Mouse (Mus musculus) heart, embryonic 13.5 days (tissue): ENCODE measurements around the gene Pwwp2b. TPM values are rescaled to one million over a fixed set of nuclear protein-coding genes. Genes with fewer than 3 reads are reported as not detected.

ENCODE experiments used
- ATAC-seq: fragments of 200-750 bp; cut with Nextera tagmentation; 2 replicates; pipeline ENCODE4 v1.8.0; 2017; ENCODE audit warnings: moderate TSS enrichment; ENCODE audit not compliant: insufficient number of reproducible peaks, low FRiP score, low TSS enrichment; ENCODE audit errors: extremely low read depth
- H3K27ac ChIP-seq: fragments of 300-500 bp; sonication (generic); replicated peaks from 2 replicates; pipeline ENCODE4 v1.5.1; 2015; ENCODE audit warnings: moderate library complexity, mild to moderate bottlenecking, inconsistent platforms
- H3K27me3 ChIP-seq: fragments of 300-500 bp; sonication (generic); replicated peaks from 2 replicates; pipeline ENCODE4 v1.6.1; 2015; ENCODE audit warnings: mild to moderate bottlenecking, inconsistent platforms
- H3K36me3 ChIP-seq: fragments of 300-500 bp; sonication (generic); 2 replicates; pipeline ENCODE4 v1.6.1; 2015; ENCODE audit warnings: mild to moderate bottlenecking, inconsistent platforms
- H3K4me1 ChIP-seq: fragments of 300-500 bp; sonication (generic); 2 replicates; pipeline ENCODE4 v1.6.1; 2015; ENCODE audit warnings: inconsistent platforms
- H3K4me2 ChIP-seq: fragments of 300-500 bp; sonication (generic); 2 replicates; pipeline ENCODE4 v1.6.1; 2015; ENCODE audit warnings: inconsistent platforms, mild to moderate bottlenecking, moderate library complexity
- H3K4me3 ChIP-seq: fragments of 300-500 bp; sonication (generic); 2 replicates; pipeline ENCODE4 v1.5.1; 2015; ENCODE audit warnings: moderate library complexity, mild to moderate bottlenecking, inconsistent platforms
- H3K9ac ChIP-seq: fragments of 300-500 bp; sonication (generic); 2 replicates; pipeline ENCODE4 v1.6.1; 2015; ENCODE audit warnings: inconsistent platforms, mild to moderate bottlenecking, moderate library complexity
- H3K9me3 ChIP-seq: fragments of 300-500 bp; sonication (generic); 2 replicates; pipeline ENCODE4 v1.6.1; 2016; ENCODE audit warnings: inconsistent platforms
- WGBS: fragments of 180-500 bp; shearing (Covaris S2); methylation state at CpG from one replicate; pipeline ENCODE4 v1.1.7; 2015; ENCODE audit warnings: mixed read lengths; 5-methylcytosine and 5-hydroxymethylcytosine counted together
- polyA plus RNA-seq: library from polyadenylated mRNA; unstranded; fragments of >200 nt; fragmentation: Nextera tagmentation; extraction: Ambion mirVana; gene quantifications from 2 replicates; pipeline ENCODE4 v1.2.1, GENCODE M21; 2015

Gene Pwwp2b
- polyA plus RNA-seq, result 7.3 and 8.0 TPM in 2 replicates

GRCm38 (mm10) chr7:139247881-139248614, at the start of gene Pwwp2b:
Pwwp2b (plus strand) TSS chr7:139248482.
- peak within 1 kb of the TSS; percentile 83 for H3K4me2 ChIP-seq
- no peaks in the 10 kb centered on the region for H3K9me3 ChIP-seq
- peak within 1 kb of the TSS; percentile 92 for H3K9ac ChIP-seq
- no peaks in the 10 kb centered on the region for H3K36me3 ChIP-seq
- peaks cover 73% of the 10 kb centered on the region for H3K4me1 ChIP-seq
- peak; percentile 73 for ATAC-seq
- WGBS, result 0% methylated on average over 47 of the region's 72 CpGs
- peak within 1 kb of the TSS; percentile 65 for H3K4me3 ChIP-seq
- H3K27ac ChIP-seq, result peak within 1 kb of the TSS; percentile 83
- no peaks in the 10 kb centered on the region for H3K27me3 ChIP-seq

DNA sequence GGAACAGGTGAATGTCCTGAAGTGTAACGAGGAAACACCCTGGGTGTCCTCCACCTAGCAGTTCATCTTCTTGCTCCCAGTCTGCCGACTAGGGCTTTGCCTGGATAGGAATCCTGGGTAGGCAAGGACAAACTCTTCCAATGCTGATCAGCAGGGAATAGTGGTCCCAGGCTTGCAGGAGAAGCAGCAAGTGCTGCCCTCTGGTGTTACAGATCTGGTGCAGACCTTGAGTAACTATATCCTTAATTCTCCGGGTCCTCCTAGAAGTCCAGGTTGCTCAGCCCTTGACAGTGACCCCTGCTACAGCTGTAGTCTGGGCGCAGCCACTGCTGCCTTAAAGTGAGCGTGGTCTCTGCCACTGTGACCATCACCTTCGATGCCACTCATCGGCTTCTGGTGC, 48.2 kb upstream of the Pwwp2b start:
- Histone ChIP-seq H3K27ac (no peak overlapping the region), H3K27me3 (peaks cover 44% of the 10 kb centered on the region), H3K4me2 (no peak overlapping the region), H3K4me3 (no peak overlapping the region), H3K9me3 (no peaks in the 10 kb centered on the region), H3K36me3 (no peaks in the 10 kb centered on the region), H3K9ac (no peak overlapping the region), H3K4me1 (no peaks in the 10 kb centered on the region)
- 28% methylated on average over 7 of the region's 7 CpGs for WGBS
- ATAC-seq, result no peak

DNA sequence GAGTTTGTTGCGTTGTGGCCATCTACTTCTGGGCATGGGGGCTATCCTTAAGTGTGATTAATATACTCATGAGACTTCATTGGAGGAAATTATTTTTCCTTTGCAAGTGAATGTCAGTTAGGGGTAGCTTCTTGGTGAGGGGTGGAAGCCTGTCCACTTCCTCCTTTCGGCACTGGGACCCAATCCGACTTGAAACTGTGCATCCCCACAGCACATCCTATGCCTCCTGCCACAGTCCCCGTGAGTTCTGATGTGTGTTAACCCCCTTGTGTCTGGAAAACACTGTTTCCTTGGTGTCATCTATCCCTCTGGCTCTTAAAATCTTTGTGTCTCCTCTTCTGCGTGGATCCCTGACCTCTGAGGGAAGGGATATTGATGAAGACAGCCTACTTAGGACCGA, 47.1 kb upstream of the Pwwp2b start:
- Histone ChIP-seq H3K4me3 (no peak overlapping the region), H3K4me1 (no peaks in the 10 kb centered on the region), H3K27me3 (peaks cover 44% of the 10 kb centered on the region), H3K4me2 (no peak overlapping the region), H3K9me3 (no peaks in the 10 kb centered on the region), H3K27ac (no peak overlapping the region), H3K9ac (no peak overlapping the region), H3K36me3 (no peaks in the 10 kb centered on the region)
- ATAC-seq, result no peak
- WGBS, result 49% methylated on average over 6 of the region's 6 CpGs

DNA sequence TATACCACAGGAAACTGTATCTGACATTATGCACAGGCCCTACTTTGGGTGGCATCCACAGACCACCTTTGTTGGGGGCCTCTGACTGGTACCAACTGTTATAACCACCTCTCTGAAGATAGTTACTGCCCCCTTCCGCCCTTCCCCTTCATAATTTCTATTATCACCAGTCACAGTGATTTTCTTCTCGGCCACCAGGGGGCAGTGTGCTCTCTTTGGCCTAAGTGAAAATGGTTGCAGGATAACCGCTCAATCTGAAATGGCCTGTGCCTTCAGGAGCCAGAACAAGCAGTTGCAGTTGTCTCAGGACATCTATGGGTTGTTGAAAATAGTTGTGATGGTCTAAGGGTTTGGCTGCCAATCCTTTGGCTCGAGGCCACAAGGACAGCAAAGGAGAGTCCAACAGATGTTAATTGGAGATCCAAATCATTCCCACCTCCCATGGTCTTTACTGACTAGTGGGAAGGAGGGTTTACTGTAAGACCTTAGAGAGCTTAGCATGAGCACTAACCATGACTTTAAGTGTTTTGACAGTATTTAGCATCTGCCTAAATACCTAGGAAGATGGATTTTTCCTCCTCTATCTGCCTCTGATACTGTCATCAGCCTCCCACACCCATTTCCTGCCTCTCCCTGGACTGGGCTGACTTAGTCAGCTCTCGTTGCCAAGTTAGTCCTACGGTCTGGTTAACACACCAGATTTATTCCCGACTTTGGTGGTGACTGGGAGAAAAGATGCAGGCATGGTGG, 40.1 kb upstream of the Pwwp2b start:
- WGBS, result 18% methylated on average over 7 of the region's 7 CpGs
- H3K4me2 ChIP-seq, result no peak overlapping the region
- peaks cover 9% of the 10 kb centered on the region; the same call in 1 of the 2 replicates for H3K27me3 ChIP-seq
- peaks cover 12% of the 10 kb centered on the region for H3K4me1 ChIP-seq
- no peak overlapping the region for H3K9ac ChIP-seq
- no peak overlapping the region for H3K4me3 ChIP-seq
- no peaks in the 10 kb centered on the region for H3K36me3 ChIP-seq
- H3K9me3 ChIP-seq, result no peaks in the 10 kb centered on the region
- ATAC-seq, result no peak
- H3K27ac ChIP-seq, result no peak overlapping the region

GRCm38 (mm10) chr7:139208773-139209095, 39.5 kb upstream of the Pwwp2b start:
- H3K27me3 ChIP-seq, result peaks cover 9% of the 10 kb centered on the region; the same call in 1 of the 2 replicates
- H3K4me3 ChIP-seq, result no peak overlapping the region
- H3K4me1 ChIP-seq, result peaks cover 16% of the 10 kb centered on the region
- 80% methylated on average over 4 of the region's 4 CpGs for WGBS
- no peak for ATAC-seq
- no peak overlapping the region for H3K9ac ChIP-seq
- no peaks in the 10 kb centered on the region for H3K9me3 ChIP-seq
- H3K27ac ChIP-seq, result no peak overlapping the region
- no peak overlapping the region for H3K4me2 ChIP-seq
- no peaks in the 10 kb centered on the region for H3K36me3 ChIP-seq

- ATAC-seq, result no peak
- WGBS, result 80% methylated on average over 6 of the region's 6 CpGs
- Histone ChIP-seq H3K9ac (no peak overlapping the region; the same call in 1 of the 2 replicates), H3K27me3 (0 out of 2 replicates have a peak, but pooled peaks cover 6% of the 10 kb centered on the region), H3K4me1 (peaks cover 19% of the 10 kb centered on the region), H3K36me3 (no peaks in the 10 kb centered on the region), H3K4me2 (no peak overlapping the region), H3K27ac (no peak overlapping the region), H3K9me3 (no peaks in the 10 kb centered on the region), H3K4me3 (no peak overlapping the region)
These were observed 36.5 kb upstream of the Pwwp2b start for GRCm38 (mm10) chr7:139211761-139212160.

- 2% methylated on average over 53 of the region's 53 CpGs for WGBS
- H3K4me3 ChIP-seq, result peak within 1 kb of the TSS; percentile 65
- no peaks in the 10 kb centered on the region for H3K9me3 ChIP-seq
- H3K36me3 ChIP-seq, result no peaks in the 10 kb centered on the region
- peak; percentile 93 for ATAC-seq
- H3K4me2 ChIP-seq, result peak within 1 kb of the TSS; percentile 77
- H3K4me1 ChIP-seq, result peaks cover 24% of the 10 kb centered on the region
- H3K27me3 ChIP-seq, result 0 out of 2 replicates have a peak, but pooled peaks cover 3% of the 10 kb centered on the region
- H3K9ac ChIP-seq, result peak within 1 kb of the TSS; percentile 84
- peak within 1 kb of the TSS; percentile 81 for H3K27ac ChIP-seq
These were observed 35.2 kb upstream of the Pwwp2b start, which contains the start of the genes Lrrc27 and Stk32c for GRCm38 (mm10) chr7:139212754-139213745. Lrrc27 (plus strand) TSS chr7:139212988. Stk32c (minus strand) TSS chr7:139213307.

GRCm38 (mm10) chr7:139213751-139214150, 34.5 kb upstream of the Pwwp2b start:
- peak overlapping the region; percentile 79 for H3K9ac ChIP-seq
- no peaks in the 10 kb centered on the region for H3K9me3 ChIP-seq
- peak overlapping the region; percentile 77 for H3K4me2 ChIP-seq
- no peaks in the 10 kb centered on the region for H3K36me3 ChIP-seq
- 0 out of 2 replicates have a peak overlapping the region, but pooled peaks have one; percentile 44 for H3K27ac ChIP-seq
- WGBS, result 72% methylated on average over 3 of the region's 3 CpGs
- H3K27me3 ChIP-seq, result 0 out of 2 replicates have a peak, but pooled peaks cover 3% of the 10 kb centered on the region
- peaks cover 21% of the 10 kb centered on the region for H3K4me1 ChIP-seq
- peak overlapping the region; percentile 65 for H3K4me3 ChIP-seq
- ATAC-seq, result no peak

DNA sequence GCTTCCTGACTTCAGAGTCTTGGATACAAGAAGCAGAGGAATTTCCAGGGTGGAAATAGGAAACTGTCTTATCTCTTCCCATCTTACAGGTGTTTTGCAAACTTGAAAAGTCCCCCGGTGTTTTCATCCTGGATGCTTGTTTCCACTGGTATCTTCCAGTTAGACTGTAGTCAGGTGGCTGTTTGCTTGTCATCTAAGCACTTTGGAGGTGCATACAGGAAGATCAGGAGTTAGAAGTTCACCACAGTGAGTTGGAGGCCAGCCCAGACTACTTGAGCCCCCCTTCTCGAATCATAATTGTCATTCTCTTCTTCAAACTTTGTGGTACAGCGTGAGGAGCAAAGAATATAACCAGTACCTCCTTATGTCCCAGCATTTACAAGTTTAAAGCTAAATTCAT, 34.1 kb upstream of the Pwwp2b start:
- Histone ChIP-seq H3K27ac (no peak overlapping the region), H3K36me3 (no peaks in the 10 kb centered on the region), H3K4me2 (no peak overlapping the region), H3K27me3 (0 out of 2 replicates have a peak, but pooled peaks cover 3% of the 10 kb centered on the region), H3K9me3 (no peaks in the 10 kb centered on the region), H3K9ac (no peak overlapping the region; the same call in 1 of the 2 replicates), H3K4me3 (no peak overlapping the region), H3K4me1 (peaks cover 25% of the 10 kb centered on the region)
- no peak for ATAC-seq
- WGBS, result 75% methylated on average over 3 of the region's 3 CpGs

- H3K36me3 ChIP-seq, result no peaks in the 10 kb centered on the region
- no peak for ATAC-seq
- no peak overlapping the region for H3K4me3 ChIP-seq
- no peaks in the 10 kb centered on the region for H3K9me3 ChIP-seq
- peaks cover 31% of the 10 kb centered on the region for H3K4me1 ChIP-seq
- no peak overlapping the region for H3K4me2 ChIP-seq
- 77% methylated on average over 14 of the region's 14 CpGs for WGBS
- H3K9ac ChIP-seq, result no peak overlapping the region
- no peak overlapping the region for H3K27ac ChIP-seq
- H3K27me3 ChIP-seq, result 0 out of 2 replicates have a peak, but pooled peaks cover 3% of the 10 kb centered on the region
These were observed 33.5 kb upstream of the Pwwp2b start for GRCm38 (mm10) chr7:139214596-139215340.
